Mouse (Mus musculus) retina, embryonic 14.5 days (tissue): ENCODE measurements around the gene Zfp994.
"Not testable (repeated sequence)": the region's sequence is repeated elsewhere in the genome, so short reads cannot be mapped to it uniquely, and the experiment has no call there.

ENCODE experiments used
- DNase-seq: peaks from one replicate; pipeline ENCODE4 v3.0.0-alpha.2; 2015; ENCODE audit warnings: low spot score

The Zfp994 gene

DNA sequence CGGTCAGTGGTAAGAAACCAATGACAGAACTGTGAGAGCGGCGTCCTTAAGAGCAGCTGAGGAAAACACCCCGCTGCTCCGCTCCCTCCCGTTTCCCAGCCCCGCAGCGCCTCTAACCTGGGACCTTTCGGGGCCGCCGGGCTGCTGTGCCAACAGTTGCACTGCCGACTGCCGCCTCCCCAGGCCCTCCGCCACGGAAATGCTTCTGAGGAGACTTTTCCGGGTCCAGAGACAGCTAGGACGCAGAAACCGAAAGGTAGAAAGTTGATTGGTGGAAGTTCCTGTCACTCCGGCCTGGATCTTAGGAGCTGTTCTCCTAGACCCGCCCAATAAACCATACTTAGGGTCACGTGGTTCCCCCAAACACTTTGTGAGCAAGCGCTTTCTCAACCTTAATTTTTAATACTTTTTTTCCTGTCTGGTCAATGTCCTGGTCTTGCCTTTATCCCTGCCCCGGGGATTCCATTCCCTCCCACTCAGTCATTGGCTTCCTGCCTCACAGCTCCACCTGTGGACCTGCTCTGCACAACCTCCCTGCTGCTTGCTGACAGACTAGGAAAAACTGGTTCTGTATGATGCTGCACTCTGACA is at the start of gene Zfp994:
Gene Zfp994 (minus strand): TSS at position 195 of the 591 bp plus-strand sequence.
- peak; percentile 98 for DNase-seq

DNA sequence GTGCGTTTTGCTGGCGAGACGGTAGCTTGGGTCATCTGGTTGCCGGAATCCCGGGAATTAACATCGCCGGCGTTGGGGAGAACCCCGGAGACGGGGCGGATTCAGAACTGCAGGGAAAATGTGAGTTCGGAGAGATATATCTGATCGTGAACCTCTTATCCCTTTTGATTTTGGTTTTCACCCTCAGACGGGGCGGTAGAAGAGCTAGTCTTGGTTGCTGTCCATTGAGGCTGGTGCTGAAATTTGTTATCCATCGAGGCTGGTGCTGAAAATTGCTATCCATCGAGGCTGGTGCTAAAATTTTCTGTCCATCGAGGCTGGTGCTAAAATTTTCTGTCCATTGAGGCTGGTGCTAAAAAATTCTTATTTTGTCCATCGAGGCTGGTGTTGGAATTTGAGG is 5.3 kb upstream of the Zfp994 start:
- not testable (repeated sequence) for DNase-seq

DNA sequence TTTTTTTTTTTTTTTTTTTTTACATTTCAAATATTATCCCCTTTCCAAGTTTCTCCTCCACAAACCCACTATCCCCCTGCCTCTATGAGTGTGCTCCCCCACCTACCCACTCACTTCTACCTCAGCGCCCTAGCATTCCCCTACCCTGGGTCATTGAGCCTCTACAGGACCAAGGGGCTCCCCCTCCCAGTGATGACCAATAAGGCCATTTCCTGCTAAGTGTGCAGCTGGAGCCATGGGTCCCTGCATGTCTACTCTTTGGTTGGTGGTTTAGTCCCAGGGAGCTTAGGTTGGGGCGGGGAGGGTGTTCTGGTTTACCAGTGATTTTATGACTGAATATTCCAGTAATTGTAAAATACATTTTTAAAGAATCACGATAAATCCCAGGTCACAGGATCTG is 401 bp downstream of the Zfp994 start:
- not testable (repeated sequence) for DNase-seq

DNA sequence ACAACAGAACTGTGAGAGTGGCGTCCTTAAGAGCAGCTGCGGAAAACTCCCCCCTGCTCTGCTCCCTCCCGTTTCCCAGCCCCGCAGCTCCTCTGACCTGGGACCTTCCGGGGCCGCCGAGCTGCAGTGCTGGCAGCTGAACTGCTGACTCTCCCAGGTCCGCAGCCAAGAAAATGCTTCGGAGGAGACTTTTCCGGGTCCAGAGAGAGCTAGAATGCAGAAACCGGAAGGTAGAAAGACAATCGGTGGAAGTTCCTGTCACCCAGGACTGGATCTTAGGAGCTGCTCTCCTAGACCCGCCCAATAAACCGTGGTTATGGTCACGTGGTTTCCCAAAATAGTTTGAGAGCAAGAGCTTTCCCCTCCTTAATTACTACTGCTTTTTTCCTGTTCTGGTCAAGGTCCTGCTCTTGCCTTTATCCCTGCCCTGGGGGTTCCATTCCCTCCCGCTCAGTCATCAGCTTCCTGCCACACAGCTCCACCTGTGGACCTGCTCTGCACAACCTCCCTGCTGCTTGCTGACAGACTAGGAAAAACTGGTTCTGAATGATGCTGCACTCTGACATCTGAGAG is 59.6 kb downstream of the Zfp994 start, which contains the start of gene Zfp947:
Gene Zfp947 (minus strand): TSS at position 469 of the 573 bp plus-strand sequence.
- peak; percentile 50 for DNase-seq

DNA sequence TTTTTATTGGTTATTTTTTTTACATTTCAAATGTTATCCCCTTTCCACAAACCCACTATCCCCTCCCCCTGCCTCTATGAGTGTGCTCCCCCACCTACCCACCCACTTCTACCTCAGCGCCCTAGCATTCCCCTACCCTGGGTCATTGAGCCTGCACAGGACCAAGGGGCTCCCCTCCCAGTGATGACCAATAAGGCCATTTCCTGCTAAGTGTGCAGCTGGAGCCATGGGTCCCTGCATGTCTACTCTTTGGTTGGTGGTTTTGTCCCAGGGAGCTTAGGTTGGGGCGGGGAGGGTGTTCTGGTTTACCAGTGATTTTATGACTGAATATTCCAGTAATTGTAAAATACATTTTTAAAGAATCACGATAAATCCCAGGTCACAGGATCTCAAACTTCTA is 60.1 kb downstream of the Zfp994 start:
- not testable (repeated sequence) for DNase-seq

DNA sequence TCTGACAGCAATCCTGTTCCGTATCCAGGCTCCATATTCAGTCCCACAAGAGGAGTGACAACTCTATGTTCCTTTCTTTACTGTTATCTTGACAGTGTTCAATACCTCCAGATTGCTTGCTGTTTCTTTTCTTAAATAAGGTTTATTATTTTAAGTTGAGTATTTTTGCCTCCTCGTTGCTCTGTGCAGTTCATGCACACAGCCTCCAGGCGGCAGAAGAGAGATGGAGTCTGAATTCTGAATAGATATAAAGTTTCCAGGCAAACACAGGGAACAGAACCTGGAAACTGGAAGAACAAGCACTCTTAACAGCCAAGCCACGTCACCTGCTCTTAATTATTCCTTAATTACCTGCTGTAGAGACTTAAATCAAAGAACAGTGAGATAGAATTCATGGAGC is 71.5 kb downstream of the Zfp994 start:
- DNase-seq, result not testable (repeated sequence)
